9 mouse cellular contexts compared by ENCODE assay signal in the genomic region with DNA sequence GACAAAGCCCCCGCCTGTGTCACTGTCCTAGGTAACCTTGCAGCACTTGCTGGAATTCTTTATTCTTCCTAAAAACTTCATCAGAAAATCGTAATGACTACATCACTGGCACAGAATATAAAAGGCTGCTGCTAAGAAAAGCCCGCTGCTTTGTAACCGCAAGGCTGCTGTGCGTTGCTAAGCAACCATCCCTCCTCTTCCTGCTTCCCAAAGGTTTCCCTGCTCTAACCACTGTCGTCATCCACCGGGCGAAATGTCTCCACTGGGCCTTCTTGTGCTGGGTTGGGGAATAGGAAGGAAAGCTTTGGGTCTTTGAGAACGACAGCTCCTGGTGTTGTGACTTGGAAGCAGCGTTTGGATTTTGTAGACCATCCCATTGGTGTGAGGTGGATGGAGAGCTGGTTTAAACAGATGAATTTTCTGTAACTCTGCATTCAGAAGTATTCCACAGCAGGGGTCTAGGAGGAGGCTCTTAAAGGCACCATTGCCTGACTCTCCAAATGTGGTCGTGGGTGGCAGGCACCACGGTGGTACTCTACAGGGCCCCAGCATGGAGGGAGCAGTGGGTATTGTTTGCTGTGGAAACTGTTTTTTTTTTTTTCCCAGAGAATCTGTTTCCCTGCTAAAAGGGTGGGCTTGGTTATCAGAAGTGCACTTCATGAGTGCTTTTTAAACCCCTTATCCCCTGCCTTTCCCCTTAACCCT.
A peak's percentile ranks its signal among the peaks of the same experiment; 100 is the strongest.
DNase-seq lines count a peak whose midpoint lies in the region; ATAC-seq and TF ChIP-seq lines count a peak whose summit lies in the region.
"Had no signal": no experiment of that assay in that cellular context is flagged by ENCODE, and none has a peak within 500 bp of the region (broad histone marks: within the 10 kb centered on the region; RNA-seq: fewer than 3 reads in every experiment).

No protein-coding gene starts in this region.

- TF ChIP-seq CTCF in liver, postnatal 0 days (IDR thresholded peaks at IDR 0.05; ENCODE audit: low read depth) = no peak

- no peak overlapping the region for H3K4me3 ChIP-seq in heart, embryonic 13.5 days
- H3K4me3 ChIP-seq in forebrain, embryonic 14.5 days (ENCODE audit: low read depth, low read length) = no peak overlapping the region
- H3K4me3 ChIP-seq in neural tube, embryonic 12.5 days = no peak overlapping the region
- no peak overlapping the region for H3K4me3 ChIP-seq in liver, postnatal 0 days (ENCODE audit: low read depth, low read length)
- H3K4me3 ChIP-seq in liver, embryonic 11.5 days (ENCODE audit: low read depth, low read length) = no peak overlapping the region
- H3K4me3 ChIP-seq: embryonic facial prominence, embryonic 15.5 days had no signal

- H3K9me3 ChIP-seq in heart, embryonic 13.5 days = no peaks in the 10 kb centered on the region
- no peaks in the 10 kb centered on the region for H3K9me3 ChIP-seq in forebrain, embryonic 14.5 days (replicated peaks; ENCODE audit: control insufficient read depth, low read length)
- H3K9me3 ChIP-seq in neural tube, embryonic 12.5 days = no peaks in the 10 kb centered on the region
- H3K9me3 ChIP-seq in liver, postnatal 0 days (ENCODE audit: low read length) = no peaks in the 10 kb centered on the region
- H3K9me3 ChIP-seq in liver, embryonic 11.5 days (ENCODE audit: control insufficient read depth, low read length) = no peaks in the 10 kb centered on the region
- H3K9me3 ChIP-seq: embryonic facial prominence, embryonic 15.5 days had no signal

- DNase-seq in heart, postnatal 36 days = no peak
- peak; percentile 95 for DNase-seq in forebrain, embryonic 14.5 days (ENCODE audit: low spot score)
- DNase-seq in left cerebral cortex, adult 11 months (ENCODE audit: low spot score) = peak; percentile 81
- DNase-seq in liver, postnatal 0 days = no peak
- no peak for DNase-seq in liver, embryonic 11.5 days (ENCODE audit: low spot score)
- no peak for DNase-seq in urinary bladder, postnatal 14 days (ENCODE audit: low spot score)

- ATAC-seq in heart, embryonic 13.5 days (ENCODE audit: extremely low read depth, insufficient number of reproducible peaks, low FRiP score, low TSS enrichment) = no peak; the same call in 1 of the 2 replicates
- peak; percentile 82 for ATAC-seq in forebrain, embryonic 14.5 days
- peak; percentile 84 for ATAC-seq in neural tube, embryonic 12.5 days (ENCODE audit: low FRiP score, low read depth)
- ATAC-seq in liver, postnatal 0 days = no peak
- no peak for ATAC-seq in liver, embryonic 11.5 days (replicated peaks; ENCODE audit: low FRiP score)

- no peak overlapping the region for H3K9ac ChIP-seq in heart, embryonic 13.5 days
- peak overlapping the region; percentile 42 for H3K9ac ChIP-seq in forebrain, embryonic 14.5 days (ENCODE audit: low read length)
- 0 out of 2 replicates have a peak overlapping the region, but pooled peaks have one; percentile 21 for H3K9ac ChIP-seq in neural tube, embryonic 12.5 days
- no peak overlapping the region for H3K9ac ChIP-seq in liver, postnatal 0 days (replicated peaks)
- no peak overlapping the region for H3K9ac ChIP-seq in liver, embryonic 11.5 days (ENCODE audit: low read depth, low read length)
- H3K9ac ChIP-seq: embryonic facial prominence, embryonic 15.5 days had no signal

- H3K27ac ChIP-seq in heart, embryonic 13.5 days (replicated peaks) = no peak overlapping the region
- H3K27ac ChIP-seq in forebrain, embryonic 14.5 days (ENCODE audit: low read depth, low read length) = peak overlapping the region; percentile 74
- H3K27ac ChIP-seq in neural tube, embryonic 12.5 days = peak overlapping the region; percentile 43
- H3K27ac ChIP-seq in liver, postnatal 0 days (ENCODE audit: low read depth) = no peak overlapping the region
- no peak overlapping the region for H3K27ac ChIP-seq in liver, embryonic 11.5 days (ENCODE audit: low read depth, low read length)
- H3K27ac ChIP-seq: embryonic facial prominence, embryonic 15.5 days had no signal

- H3K4me2 ChIP-seq in heart, embryonic 13.5 days = peak overlapping the region; percentile 22
- H3K4me2 ChIP-seq in forebrain, embryonic 14.5 days (ENCODE audit: low read length) = peak overlapping the region; percentile 34
- peak overlapping the region; percentile 39 for H3K4me2 ChIP-seq in neural tube, embryonic 12.5 days (replicated peaks)
- no peak overlapping the region for H3K4me2 ChIP-seq in liver, postnatal 0 days (ENCODE audit: low read depth, low read length)
- H3K4me2 ChIP-seq in liver, embryonic 11.5 days = no peak overlapping the region
- H3K4me2 ChIP-seq: embryonic facial prominence, embryonic 15.5 days had no signal

- peaks cover 26% of the 10 kb centered on the region for H3K4me1 ChIP-seq in heart, embryonic 13.5 days
- peaks cover 54% of the 10 kb centered on the region for H3K4me1 ChIP-seq in forebrain, embryonic 14.5 days (ENCODE audit: control insufficient read depth, insufficient read depth, low read length)
- peaks cover 44% of the 10 kb centered on the region for H3K4me1 ChIP-seq in neural tube, embryonic 12.5 days
- H3K4me1 ChIP-seq in liver, postnatal 0 days (ENCODE audit: insufficient read depth) = no peaks in the 10 kb centered on the region
- H3K4me1 ChIP-seq in liver, embryonic 11.5 days (replicated peaks; ENCODE audit: control insufficient read depth, insufficient read depth, low read length) = no peaks in the 10 kb centered on the region

- TF ChIP-seq EP300 in liver, postnatal 0 days (IDR thresholded peaks at IDR 0.05; ENCODE audit: low read depth) = no peak

- intact Hi-C loops in heart, postnatal 36 days (cut with DNase I) = no loop called here

- H3K27me3 ChIP-seq in heart, embryonic 13.5 days (replicated peaks) = peaks cover 5% of the 10 kb centered on the region; the same call in 1 of the 2 replicates
- no peaks in the 10 kb centered on the region for H3K27me3 ChIP-seq in forebrain, embryonic 14.5 days (replicated peaks; ENCODE audit: control insufficient read depth, insufficient read depth, low read length)
- no peaks in the 10 kb centered on the region for H3K27me3 ChIP-seq in neural tube, embryonic 12.5 days (replicated peaks)
- no peaks in the 10 kb centered on the region for H3K27me3 ChIP-seq in liver, postnatal 0 days (ENCODE audit: insufficient read depth, low read length)
- H3K27me3 ChIP-seq in liver, embryonic 11.5 days (replicated peaks; ENCODE audit: control insufficient read depth, insufficient read depth, low read length) = no peaks in the 10 kb centered on the region
- H3K27me3 ChIP-seq: embryonic facial prominence, embryonic 15.5 days had no signal

- H3K36me3 ChIP-seq in heart, embryonic 13.5 days = no peaks in the 10 kb centered on the region
- H3K36me3 ChIP-seq in forebrain, embryonic 14.5 days (ENCODE audit: control insufficient read depth, insufficient read depth, low read length) = 0 out of 2 replicates have a peak, but pooled peaks cover 11% of the 10 kb centered on the region
- H3K36me3 ChIP-seq in neural tube, embryonic 12.5 days = no peaks in the 10 kb centered on the region
- no peaks in the 10 kb centered on the region for H3K36me3 ChIP-seq in liver, postnatal 0 days (replicated peaks; ENCODE audit: insufficient read depth, low read length)
- no peaks in the 10 kb centered on the region for H3K36me3 ChIP-seq in liver, embryonic 11.5 days (ENCODE audit: control insufficient read depth, insufficient read depth, low read length)
- H3K36me3 ChIP-seq: embryonic facial prominence, embryonic 15.5 days had no signal

- WGBS in heart, embryonic 13.5 days = 16% methylated on average over 12 of the region's 12 CpGs
- under 1% methylated on average over 12 of the region's 12 CpGs for WGBS in forebrain, embryonic 14.5 days
- 4% methylated on average over 12 of the region's 12 CpGs for WGBS in neural tube, embryonic 12.5 days
- 25% methylated on average over 12 of the region's 12 CpGs for WGBS in liver, postnatal 0 days (ENCODE audit: insufficient replicate concordance)
- 27% methylated on average over 12 of the region's 12 CpGs for WGBS in liver, embryonic 11.5 days

Comparison
In these comparisons a context has a peak if more than half of its experiments do, and no peak if none do; other contexts are left out.
1. ATAC-seq: peak in forebrain, embryonic 14.5 days (single experiment) and neural tube, embryonic 12.5 days (single experiment); none in heart, embryonic 13.5 days (single experiment), liver, postnatal 0 days (single experiment) and liver, embryonic 11.5 days (single experiment).
2. H3K27ac ChIP-seq: peak in forebrain, embryonic 14.5 days (single experiment) and neural tube, embryonic 12.5 days (single experiment); none in heart, embryonic 13.5 days (single experiment), liver, postnatal 0 days (single experiment) and liver, embryonic 11.5 days (single experiment).
3. H3K4me2 ChIP-seq: peak in heart, embryonic 13.5 days (single experiment), forebrain, embryonic 14.5 days (single experiment) and neural tube, embryonic 12.5 days (single experiment); none in liver, postnatal 0 days (single experiment) and liver, embryonic 11.5 days (single experiment).
4. H3K9ac ChIP-seq: peak in forebrain, embryonic 14.5 days (single experiment) and neural tube, embryonic 12.5 days (single experiment); none in heart, embryonic 13.5 days (single experiment), liver, postnatal 0 days (single experiment) and liver, embryonic 11.5 days (single experiment).
5. DNase-seq: peak in forebrain, embryonic 14.5 days (single experiment) and left cerebral cortex, adult 11 months (single experiment); none in heart, postnatal 36 days (0 of 2), liver, postnatal 0 days (single experiment), liver, embryonic 11.5 days (single experiment) and urinary bladder, postnatal 14 days (single experiment).